Mouse (Mus musculus) layer of hippocampus, postnatal 14 days (tissue): ENCODE measurements around the gene Tm9sf3. TPM values are rescaled to one million over a fixed set of nuclear protein-coding genes. Genes with fewer than 3 reads are reported as not detected.
A peak's percentile ranks its signal among the peaks of the same experiment; 100 is the strongest.

ENCODE experiments used
- DNase-seq, 2 experiments: peaks; one replicate each; pipeline ENCODE4 v3.0.0; 2021 to 2022; ENCODE audit warnings: low spot score in 2 of 2, mixed read lengths in 1 of 2
- total RNA-seq, 2 experiments: library from RNA; stranded (reverse); gene quantifications; 2 replicates each; pipeline ENCODE4 v1.2.3; 2021

The Tm9sf3 gene
- total RNA-seq, 2 experiments from 2014 or later, result 130 to 136 TPM

DNA sequence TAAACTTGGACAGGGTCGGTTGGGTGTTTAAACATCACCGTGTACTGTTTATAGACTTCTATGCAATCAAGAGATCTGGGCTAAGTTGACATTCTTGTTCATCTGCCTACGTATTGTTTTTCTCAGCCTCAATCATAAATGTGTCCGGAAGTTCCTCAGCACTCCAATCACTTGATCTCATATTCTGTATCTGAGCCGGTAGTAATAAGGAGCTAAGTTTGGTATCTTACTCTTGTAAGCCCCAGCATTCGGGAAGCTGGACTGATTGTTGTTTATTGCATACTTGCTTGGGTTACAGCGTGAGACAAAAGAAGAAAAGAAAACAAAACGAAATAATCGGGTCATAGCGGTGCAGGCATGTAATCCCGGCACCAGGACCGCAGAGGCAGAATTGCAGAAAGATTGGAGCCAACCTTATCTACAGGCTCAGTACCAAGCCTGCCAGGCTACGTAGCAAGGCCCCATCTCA is 568 bp upstream of the Tm9sf3 start:
- no peak for DNase-seq

DNA sequence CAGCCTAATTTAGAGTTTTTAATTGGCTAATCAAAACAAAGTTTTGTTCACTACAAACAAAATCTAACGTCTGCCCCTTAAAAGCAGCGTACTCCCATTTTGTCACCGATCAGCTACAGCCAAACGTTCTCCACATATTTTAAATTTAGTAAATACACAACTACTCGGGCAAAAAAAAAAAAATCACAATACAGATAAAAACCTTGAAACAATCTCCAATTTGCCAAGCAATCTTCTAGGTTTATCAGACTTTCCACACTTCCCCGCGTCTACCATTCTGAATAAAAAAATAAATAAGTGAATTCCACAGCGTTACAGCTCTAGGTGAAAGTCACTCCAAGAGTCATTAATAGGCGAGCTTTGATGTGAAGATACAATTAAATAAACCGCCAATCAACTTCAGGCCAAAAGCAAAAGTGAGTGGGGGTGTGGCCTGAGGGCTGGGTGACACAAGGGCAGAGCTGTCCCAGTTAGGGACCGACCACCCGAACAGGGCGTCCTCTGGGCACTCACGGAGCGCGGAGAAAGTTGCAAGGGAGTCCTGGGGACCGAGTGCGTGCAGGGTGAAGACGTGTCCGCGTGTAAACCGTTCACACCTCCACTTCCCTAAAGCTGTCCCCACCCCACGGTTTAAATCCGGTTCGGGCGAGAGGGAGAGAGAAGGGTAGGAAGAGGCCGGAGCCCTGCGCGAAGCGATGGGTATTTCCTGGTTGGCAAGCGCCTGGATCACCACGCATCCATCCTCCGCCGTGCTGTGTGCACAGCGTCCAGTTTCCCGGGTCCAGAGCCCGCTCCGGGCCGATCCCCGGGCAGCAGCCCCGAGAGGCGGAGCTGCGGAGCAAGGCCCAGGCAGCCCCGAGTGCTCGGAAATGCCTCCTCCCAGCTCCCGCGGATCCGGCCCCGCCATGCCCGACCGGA is 826 bp downstream of the Tm9sf3 start:
- peak; percentile 51 to 64 for DNase-seq

DNA sequence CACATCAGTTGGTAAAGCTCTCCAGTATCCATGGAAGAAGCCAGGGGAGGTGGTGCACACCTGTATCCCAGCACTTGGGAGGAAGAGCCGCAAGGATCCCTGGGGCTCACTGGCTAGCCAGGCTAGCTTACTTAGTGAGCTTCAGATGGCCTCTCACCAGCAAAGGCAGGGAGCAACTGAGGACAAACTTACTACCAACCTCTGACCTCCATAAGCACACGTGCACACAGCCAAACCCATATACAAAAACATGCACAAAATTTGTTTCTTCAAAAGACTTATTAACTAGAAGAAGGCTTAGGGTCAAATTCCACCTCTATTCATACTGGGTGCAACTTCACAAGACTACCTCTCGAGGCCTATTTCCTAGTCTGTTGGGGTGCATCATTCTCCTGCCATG is 3.1 kb downstream of the Tm9sf3 start:
- DNase-seq, result no peak

DNA sequence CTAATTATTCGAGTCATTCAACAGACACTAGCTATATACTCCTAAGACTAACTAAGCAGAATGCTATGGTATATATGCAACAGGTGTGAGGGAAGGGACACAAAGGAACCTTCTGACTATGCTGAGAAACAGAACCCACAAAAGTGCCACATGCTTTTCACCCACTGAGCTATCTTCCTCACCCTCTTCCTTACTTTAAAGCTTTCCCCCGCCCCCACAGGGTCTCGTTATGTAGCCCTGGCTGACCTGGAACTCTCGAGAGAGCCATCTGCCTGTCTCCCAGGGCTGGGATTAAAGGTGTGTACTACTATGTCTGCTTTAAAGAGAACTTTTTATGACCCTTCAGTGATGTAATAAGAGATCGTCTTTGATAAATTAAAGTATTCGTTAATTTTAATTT is 4.5 kb downstream of the Tm9sf3 start:
- DNase-seq, result no peak

DNA sequence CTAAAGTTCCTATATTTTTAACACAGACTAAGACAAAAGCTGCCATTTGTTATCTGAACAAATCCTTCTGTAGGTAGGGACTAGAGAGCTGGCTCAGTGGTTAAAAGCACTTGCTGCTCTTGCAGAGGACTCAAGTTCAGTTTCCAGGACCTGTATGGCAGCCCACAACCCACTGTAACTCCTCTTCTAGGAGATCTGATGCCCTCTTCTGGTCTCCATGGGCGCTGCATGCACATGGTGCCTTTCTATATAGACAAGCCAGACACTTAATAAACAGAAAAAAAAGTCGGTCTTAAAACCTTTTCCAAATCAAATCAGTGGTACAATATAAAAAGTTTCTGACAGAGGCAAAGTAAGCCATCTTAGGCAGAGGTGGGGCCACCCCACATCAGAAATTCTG is 5.1 kb downstream of the Tm9sf3 start:
- DNase-seq, result peak in 1 of 2 experiments; percentile 21

DNA sequence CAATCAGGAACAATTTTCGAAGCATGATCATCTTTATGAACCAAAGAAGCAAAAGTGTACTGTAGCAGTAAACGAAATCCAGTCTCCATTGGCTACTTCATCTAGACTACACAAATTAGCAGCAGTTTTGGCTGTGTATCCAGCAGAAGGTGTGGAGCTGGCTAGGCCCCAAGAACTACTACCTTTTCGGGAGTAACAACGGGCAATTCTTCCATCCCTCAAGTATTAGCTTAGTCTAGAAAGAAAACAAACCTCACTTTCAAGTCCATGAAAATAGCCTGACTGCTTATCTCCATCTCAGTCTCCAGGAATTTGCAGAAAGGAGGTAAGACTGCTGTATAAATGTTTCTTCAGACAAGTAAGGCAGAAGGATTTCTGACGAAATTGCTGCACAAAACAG is 9.2 kb downstream of the Tm9sf3 start:
- DNase-seq, result no peak

DNA sequence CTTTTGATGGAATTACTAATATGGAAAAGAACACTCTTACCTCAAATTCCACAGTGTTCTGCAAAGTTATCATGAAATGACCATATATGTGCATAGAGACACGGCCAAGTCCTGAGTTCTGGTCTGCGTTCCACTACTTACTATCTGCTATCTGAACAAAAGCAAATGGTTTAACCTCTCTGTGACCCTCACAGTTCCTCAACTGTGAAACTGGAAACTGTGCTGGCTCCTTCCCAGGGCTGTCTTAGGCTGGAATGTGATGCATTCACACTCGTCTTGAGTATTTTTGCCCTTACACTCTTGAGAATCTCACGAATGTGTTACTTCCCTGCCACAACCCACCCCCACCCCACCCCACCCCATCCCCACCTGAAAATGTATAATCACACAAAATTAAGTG is 14.8 kb downstream of the Tm9sf3 start:
- no peak for DNase-seq

DNA sequence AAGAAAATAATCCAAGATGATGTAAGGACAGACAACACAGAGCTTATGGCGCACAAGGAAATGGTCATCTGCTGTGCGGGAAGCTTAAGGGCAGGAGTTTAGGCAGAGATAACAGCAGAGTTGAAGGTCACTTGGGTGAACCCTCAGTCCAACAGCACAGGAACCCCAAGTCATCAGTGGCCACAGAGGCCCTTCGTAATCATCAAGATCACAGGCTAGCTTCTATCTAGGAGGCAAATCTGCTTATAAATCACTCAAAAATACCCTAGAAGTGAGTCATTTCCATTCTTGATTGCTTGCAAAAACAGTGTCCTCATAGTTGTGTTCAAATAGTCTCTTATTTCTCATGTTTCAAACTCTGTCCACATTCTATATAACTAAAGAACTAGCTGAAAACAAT is 15.5 kb downstream of the Tm9sf3 start:
- DNase-seq, result no peak

DNA sequence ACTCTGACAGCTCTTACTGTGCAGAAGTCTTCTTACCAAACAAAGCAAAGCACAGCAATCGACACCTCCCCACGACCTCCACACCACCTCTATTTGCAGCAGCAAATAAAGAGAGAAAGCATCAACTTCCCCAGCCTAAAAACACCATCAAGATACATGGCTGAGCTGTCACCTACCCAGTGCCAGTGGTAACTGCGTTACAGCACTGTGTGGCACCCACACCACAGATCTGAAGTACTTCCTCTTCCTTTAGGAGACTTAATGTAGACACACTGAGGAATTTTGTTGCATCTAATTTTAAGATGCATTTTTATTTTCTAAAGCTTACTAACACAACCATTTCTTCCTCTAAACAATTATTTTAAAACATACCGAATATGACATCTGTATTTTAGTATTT is 17.5 kb downstream of the Tm9sf3 start:
- no peak for DNase-seq

DNA sequence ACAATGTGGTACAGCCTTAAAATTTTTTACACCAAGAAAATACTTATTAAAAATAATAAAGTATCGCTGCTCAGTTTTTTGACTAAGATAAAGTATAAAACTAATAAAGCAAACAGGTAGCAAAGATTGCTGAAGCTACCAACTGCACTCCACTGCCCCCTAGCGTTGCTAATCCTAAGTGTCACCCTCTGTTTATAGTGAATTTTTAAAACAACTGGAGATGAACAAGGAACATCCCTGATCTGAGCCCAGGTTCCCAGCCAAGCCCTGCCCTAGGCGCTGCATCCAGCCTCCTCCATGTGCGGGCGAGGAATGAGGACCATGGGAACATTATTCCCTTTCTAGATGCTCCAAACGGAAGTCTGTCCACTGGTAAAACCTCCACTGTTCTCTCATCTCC is 19.2 kb downstream of the Tm9sf3 start:
- DNase-seq, result peak; percentile 21 to 58

DNA sequence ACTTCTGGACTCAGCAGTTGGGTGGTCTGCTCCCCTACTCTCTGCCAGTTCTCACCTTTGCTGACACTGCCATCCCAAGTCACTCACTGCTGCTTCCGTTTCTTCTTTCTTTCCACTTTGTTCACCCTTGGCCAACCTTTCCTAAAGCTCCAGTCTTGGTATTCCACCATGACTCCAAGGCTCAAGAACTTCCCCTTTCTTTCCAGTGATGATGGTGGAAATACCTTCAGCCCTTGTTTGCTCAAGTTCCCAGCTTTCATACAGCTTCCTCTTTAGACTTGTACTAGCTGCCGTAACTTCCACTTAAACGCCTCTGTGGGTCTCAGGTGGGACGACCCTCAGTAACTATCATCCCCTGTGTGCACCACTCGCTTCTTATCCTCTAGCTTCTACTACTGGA is 21.8 kb downstream of the Tm9sf3 start:
- no peak for DNase-seq

DNA sequence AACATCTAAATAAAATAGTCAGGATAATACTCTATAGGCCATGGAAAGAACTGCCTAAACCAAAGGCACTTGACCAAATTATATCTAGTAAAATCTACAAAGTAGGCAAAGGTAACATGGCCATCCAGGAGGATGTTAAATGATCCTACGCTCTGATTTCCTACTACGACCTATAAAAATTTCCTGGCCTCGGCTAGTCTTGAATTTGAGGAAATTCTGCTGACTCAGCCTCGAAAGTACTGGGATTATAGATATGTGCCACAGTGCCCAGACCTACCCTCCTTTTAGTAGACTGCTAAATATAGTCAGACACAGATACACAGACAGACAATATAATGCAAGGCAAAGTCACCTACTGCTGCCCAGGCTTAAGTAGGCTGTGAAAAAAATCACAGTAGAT is 30.1 kb downstream of the Tm9sf3 start:
- no peak for DNase-seq

DNA sequence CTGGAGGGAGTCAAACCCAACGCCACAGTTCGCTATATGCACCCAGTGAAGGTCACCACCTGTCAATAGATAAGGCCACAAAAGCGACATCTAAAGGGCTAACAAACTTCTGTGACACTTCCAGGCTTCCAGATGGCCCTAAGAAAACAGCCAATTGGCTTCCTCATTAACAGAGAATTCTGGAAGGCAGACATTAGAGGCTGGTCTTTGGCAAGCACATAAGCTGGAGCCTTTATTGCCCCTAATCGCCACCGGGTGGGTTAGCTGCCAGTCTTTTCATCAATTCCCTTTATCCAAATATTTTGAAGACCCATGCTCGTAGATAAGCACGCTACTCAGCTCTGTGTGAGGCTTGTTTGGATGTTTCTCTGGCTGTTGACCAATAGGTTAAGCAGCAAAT is 55.5 kb downstream of the Tm9sf3 start:
- DNase-seq, result no peak

DNA sequence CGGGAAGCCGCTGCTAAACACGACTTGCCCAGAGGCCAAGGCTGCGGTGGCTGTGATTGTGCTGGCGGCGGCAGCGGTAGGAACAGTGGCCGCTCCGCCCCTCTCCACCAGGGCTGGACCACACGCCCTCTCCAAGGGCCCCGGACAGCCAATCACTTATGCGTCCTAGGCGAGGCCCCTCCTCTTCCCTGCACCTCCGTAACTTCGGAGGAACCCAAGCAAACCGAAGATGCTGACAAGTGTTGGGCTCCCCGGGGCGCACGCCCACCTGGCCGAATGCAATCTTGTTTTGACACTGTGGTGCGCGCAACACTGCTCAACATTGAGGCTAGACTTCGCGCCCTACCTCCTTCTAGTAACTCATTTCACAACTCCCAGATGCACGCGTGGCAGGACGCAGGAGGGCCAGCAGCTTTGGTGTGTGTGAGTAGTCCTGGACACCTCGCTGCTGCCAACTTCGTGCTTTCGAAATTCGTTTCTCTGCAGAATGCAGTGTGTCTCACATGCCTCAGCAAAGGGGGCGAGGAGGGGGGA is 56.9 kb downstream of the Tm9sf3 start, which contains the start of gene Tll2:
Gene Tll2 (minus strand): TSS at position 25 of the 534 bp plus-strand sequence.
- DNase-seq, result no peak

DNA sequence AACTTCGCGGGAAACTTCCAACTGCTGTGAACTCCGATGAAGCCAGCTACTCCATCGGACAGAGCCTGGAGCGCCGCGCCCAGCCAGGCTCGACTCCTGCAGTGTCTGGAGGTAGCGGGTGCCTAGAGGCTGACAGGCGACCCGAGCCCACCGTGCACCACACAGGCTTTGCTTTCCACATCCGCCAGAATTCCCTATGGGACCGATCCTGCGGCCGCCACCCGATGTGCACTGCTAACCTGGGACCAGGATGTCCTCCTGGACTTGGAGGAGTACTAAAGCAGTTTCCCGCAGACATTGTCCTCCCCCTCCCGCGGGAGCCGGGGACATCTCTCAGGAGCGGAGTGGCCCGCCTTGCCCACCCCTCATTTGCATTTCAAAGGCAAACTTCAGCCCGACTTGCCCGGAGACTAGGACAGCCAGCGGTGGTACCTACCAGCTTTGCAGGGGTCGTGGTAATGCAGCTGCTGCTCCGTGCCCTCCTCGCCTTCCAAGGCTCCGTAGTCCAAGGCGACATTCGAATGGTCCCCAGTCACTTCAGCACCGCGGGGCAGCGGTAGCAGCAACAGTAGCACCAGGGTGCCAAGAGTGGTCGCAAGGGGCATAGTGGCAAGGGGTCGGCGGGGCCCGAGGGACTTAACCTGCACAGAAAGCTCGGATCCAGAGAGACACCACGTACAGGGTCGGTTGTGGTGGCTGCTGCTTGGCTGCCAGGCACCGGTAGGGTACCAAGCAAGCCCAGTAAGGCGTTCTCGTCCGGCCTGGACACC is 57.6 kb downstream of the Tm9sf3 start:
- no peak for DNase-seq

DNA sequence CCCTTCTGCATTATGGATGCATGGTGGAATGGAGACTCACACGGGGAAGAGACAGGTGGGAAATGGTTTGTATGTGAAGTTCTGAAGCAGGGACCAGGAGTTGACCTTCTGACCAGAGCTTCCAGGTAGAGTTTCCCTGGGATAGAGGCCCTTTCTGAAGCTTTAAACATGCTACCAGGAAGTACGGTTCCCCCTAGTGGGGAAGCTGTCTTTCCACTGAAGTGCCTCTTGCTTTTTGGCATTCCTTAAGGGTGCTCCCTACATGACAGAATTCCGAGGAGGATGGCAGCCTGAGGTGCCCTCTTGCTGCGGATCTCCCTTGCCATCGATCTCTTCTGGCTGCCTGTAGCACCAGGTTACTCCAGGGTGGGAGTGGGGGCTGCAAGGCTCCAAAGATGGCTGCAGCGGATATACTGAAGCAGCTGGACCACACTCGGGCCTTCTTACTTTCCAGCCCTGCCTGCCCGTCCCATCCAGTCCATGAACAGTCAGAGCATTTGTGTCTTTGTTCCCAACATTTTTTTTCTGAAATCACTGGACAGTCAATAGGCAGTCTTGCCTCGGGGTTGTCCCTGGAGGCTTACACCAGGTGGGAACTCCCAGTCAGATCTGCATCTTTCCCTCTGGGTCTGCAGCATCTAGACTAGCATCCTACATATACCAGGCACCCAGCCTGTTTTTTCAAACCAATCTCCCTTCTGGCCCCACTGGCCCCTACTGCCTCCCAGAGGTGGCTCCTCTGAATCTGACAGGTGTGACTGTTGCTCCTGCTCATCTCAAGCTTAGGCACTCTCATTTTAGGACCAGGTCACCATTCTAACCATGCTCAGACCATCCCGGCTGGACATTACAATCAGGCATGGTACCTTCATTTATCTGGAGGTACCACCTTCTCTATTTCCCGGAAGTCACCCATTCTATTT is 59.4 kb downstream of the Tm9sf3 start:
- peak in 1 of 2 experiments; percentile 44 for DNase-seq

DNA sequence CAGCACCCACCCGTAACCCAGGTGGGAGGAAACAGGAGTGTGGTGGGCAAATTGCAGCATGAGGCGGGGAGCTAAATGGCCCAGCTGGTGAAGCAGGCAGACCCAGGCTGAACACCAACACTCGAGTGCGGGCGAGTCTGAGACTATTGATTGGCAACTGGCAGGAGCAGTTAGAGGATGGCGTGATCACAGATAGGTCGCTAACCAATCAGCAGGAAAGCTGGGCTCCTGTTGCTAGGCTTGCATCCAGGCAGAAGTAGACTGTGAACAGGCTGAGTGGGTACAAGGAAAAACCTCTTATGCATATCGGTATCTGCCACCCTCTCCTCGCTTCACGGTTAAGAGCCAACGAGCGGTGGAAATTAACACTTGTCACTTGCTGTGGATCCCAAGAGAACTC is 66.2 kb downstream of the Tm9sf3 start:
- DNase-seq, result peak; percentile 58 to 73

DNA sequence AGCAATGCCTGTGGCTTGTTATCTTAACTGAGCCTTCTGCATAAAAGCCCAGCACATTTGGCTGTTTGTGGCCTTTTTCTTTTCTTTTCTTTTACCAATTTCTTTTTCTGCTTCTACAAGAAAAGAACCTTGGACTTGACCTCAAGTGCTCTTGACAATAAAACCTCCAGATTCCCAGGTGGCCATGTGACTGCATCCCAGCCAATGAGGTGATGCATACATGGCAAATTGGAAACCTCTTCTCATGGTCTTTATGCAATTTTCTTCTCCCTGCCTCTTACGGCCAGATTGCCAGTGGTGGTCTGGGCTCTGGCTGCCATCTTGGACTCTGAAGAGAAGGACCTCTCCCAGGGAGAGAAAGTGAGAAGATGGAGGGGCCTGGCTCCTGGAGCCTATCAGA is 70.4 kb downstream of the Tm9sf3 start:
- no peak for DNase-seq

DNA sequence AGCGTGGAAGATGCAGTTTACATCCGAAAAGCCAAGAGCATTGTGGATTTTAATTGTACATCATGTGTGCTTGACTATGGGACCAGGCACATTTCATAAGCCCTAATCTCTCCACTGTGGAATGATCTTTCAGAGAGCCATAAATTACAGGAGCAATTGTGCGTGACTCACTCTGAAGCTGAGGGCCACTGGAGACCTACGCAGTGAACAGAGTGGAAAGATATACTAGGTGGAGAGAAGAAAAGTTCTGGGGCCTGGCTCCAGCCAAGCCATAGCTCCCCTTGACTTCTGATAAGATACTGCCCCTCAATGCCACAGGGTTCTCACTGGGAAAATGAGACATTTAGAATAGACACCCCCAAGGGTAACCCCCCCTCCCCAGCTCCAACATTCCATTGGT is 70.8 kb downstream of the Tm9sf3 start:
- DNase-seq, result no peak

DNA sequence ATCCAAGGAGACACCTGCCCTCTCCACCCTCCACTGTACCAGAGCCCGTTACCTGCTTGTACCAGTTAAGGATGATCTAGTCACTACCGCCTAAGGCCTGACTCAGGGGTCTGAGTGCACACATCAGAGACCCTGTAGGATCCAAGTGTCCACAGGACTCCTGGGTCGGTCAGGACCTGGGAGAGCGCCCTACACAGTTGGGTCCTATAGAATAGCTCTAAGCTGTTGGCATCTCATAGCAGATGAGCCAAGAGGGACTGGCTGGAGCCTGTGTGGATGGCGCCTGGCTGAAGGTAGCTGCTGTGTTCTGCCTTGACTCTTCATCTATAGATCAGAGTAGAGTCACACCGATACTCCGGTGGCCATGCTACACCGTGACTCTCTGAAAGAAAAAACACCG is 72.1 kb downstream of the Tm9sf3 start:
- DNase-seq, result no peak
